In the genomic region with DNA sequence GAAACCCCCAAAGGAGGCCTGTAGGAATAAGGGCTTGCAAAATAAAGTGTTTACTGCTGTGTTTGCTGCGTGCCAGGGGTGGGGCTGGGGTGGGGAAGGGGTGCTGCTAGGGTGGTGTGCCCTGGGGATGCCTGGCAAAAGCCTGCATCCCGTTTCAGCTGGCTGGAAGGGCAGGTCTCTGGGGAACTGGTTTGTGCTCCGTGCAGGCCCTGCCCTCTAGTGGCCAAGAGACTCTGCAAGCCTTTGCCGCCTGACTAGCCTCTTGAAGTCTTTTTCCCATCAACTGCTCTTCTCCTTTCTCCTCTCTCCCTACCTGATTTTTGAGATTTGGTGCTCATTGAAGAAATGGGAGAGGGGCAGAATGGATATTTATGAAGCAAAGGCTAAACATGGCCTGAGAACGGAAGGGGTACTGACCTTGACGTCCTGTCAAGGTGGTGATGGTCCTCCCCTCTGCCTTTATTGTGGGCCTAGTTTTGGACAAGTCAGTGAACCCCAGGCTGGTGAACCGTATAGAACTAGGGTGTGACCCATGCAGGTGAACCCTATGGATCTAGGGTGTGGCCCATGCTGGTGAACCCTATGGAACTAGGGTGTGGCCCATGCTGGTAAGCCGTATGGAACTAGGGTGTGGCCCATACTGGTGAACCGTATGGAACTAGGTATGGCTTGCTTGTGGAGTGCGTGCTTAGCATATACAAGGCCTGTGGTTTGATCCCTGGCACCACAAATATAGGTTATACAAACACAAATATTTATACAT, we compare ENCODE assay signal across 8 mouse cellular contexts. TPM values are rescaled to one million over a fixed set of nuclear protein-coding genes. Genes with fewer than 3 reads are reported as not detected.
DNase-seq lines count a peak whose midpoint lies in the region; ATAC-seq lines count a peak whose summit lies in the region.

No protein-coding gene starts in this region.

- H3K27me3 ChIP-seq in lung, embryonic 16.5 days (ENCODE audit: control insufficient read depth, insufficient read depth, low read depth, low read length): no peaks in the 10 kb centered on the region

- H3K9me3 ChIP-seq in lung, embryonic 16.5 days (ENCODE audit: control insufficient read depth, low read length): no peaks in the 10 kb centered on the region

- H3K27ac ChIP-seq in lung, embryonic 16.5 days (ENCODE audit: low read length): no peak overlapping the region

- no peak overlapping the region for H3K4me3 ChIP-seq in lung, embryonic 16.5 days (ENCODE audit: low read length)

- H3K4me1 ChIP-seq in lung, embryonic 16.5 days (replicated peaks; ENCODE audit: control insufficient read depth, insufficient read depth, low read length): no peaks in the 10 kb centered on the region

- 39% methylated on average over 10 of the region's 10 CpGs for WGBS in lung, embryonic 16.5 days

- H3K4me2 ChIP-seq in lung, embryonic 16.5 days (ENCODE audit: low read depth, low read length): no peak overlapping the region

- ATAC-seq in lung, embryonic 16.5 days (ENCODE audit: low read depth): peak; percentile 63

- DNase-seq in gastrocnemius, adult 18-20 months (ENCODE audit: low spot score): peak; percentile 65
- no peak for DNase-seq in gastrocnemius, postnatal 25 days
- DNase-seq in adrenal gland, postnatal 10 days: peak; percentile 83
- peak; percentile 59 for DNase-seq in embryo, embryonic 9.5 days (ENCODE audit: extremely low spot score)
- DNase-seq in heart, postnatal 10 days: peak; percentile 75 to 85
- peak; percentile 79 for DNase-seq in layer of hippocampus, adult 11-12 months (ENCODE audit: low spot score)
- DNase-seq in retina, postnatal 1 day: peak; percentile 77

- no peak overlapping the region for H3K9ac ChIP-seq in lung, embryonic 16.5 days (ENCODE audit: low read length)

- intact Hi-C loops in heart, postnatal 10 days (cut with DNase I): loop anchor here (1.0 to 10.0 kb wide), 3 partner anchors 98 to 1220 kb away; no protein-coding TSS in a partner anchor

- H3K36me3 ChIP-seq in lung, embryonic 16.5 days (ENCODE audit: control insufficient read depth, insufficient read depth, low read length): no peaks in the 10 kb centered on the region

RNA-seq across cellular contexts. Expression of gene Acp6, which starts 26.7 kb away (rescaled TPM):
- total RNA-seq in gastrocnemius, adult 18-20 months (2021): 10 to 100 TPM; 22.1 to 22.2 TPM
- total RNA-seq in gastrocnemius, postnatal 25 days (2021): 10 to 100 TPM; 19.4 to 22.0 TPM
- 10 to 100 TPM; 39.2 to 45.9 TPM for total RNA-seq in adrenal gland, postnatal 10 days (2021)
- 10 to 100 TPM; 25.7 to 28.7 TPM for total RNA-seq in heart, postnatal 10 days (2021)
- polyA plus RNA-seq in lung, embryonic 16.5 days (2015; fragmentation: Nextera tagmentation; extraction: Ambion mirVana): 52.3 and 54.9 TPM in 2 replicates
